Mouse (Mus musculus) adrenal gland, adult 8-10 months (tissue): ENCODE results near the gene Otub1. TPM values are rescaled to one million over a fixed set of nuclear protein-coding genes. Genes with fewer than 3 reads are reported as not detected.

Experiments used
- DNase-seq: peaks from one replicate; pipeline ENCODE4 v3.0.0; 2022
- total RNA-seq, 4 experiments: library from RNA; stranded (reverse); gene quantifications; 2 replicates each; pipeline ENCODE4 v1.2.4; 2022

Otub1 gene
- total RNA-seq: 100 to 1,000 TPM; 127 to 182 (median 149) TPM

DNA sequence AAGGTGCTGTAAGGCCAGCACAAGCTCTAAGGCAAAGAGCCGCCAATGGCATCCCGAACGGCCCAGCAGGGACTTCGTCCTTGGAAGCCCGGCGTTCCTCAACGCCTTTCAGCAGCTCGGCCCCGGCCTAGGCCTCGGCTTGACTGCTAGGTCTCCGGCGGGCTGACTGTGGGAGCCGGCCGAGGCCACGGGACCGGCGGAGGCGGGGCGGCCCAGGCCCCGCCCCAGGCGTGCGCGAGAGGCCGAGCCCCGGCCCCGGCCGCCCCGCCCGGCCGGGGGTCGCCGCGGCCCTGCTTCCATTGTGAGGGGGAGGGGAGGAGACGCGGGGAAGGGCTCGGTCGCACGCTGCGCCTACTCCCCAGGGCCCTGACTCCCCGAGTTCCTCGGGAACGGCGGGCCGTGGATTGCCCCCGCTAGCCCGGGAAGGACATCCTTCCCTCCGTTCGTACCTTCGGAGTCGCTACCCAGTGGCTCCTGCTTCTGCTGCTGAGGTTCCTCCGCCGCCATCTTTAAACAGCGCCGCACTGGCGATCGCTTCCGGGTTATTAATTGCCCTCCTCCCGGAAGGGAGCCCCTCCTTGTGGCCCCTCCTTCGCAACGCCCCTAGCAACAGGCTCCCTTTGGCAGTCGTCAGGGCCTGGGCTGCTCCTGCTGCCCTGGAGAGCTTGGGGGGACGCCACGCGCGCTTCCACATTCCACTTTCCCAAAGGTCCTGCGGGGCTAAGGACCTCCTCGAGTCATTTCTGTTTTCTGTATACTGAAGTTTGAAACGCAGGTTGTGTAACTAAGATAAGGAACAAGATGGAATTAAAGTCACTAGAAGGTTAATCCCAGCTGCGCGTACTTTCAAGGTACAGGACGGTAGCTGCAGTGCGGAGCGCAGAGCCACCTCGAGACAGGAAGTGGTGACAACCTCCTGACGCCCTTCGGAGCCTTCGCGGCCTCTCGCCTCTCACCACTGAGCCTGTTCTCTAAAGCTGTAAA, at the start of gene Otub1:
Gene Otub1, minus strand, starts transcription at position 564 of the 984 bp plus-strand sequence.
- DNase-seq: peak; percentile 93

DNA sequence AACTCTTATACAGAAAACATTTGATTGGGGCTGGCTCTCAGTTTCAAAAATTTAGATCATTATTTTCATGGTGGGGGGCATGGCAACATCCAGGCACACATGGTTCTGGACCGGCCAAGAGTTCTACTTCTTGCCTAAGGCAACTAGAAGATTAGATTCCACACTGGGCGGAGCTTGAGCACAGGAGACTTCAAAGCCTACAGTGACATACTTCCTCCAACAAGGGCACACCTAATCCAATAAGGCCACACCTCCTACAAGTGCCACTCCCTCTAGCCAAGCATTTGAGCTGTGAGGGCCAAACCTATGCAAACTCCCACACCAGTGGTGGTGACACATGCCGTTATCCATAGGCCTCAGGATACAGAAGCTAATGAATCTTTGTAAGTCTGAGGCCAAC, 39.9 kb upstream of the Otub1 start:
- no peak for DNase-seq

DNA sequence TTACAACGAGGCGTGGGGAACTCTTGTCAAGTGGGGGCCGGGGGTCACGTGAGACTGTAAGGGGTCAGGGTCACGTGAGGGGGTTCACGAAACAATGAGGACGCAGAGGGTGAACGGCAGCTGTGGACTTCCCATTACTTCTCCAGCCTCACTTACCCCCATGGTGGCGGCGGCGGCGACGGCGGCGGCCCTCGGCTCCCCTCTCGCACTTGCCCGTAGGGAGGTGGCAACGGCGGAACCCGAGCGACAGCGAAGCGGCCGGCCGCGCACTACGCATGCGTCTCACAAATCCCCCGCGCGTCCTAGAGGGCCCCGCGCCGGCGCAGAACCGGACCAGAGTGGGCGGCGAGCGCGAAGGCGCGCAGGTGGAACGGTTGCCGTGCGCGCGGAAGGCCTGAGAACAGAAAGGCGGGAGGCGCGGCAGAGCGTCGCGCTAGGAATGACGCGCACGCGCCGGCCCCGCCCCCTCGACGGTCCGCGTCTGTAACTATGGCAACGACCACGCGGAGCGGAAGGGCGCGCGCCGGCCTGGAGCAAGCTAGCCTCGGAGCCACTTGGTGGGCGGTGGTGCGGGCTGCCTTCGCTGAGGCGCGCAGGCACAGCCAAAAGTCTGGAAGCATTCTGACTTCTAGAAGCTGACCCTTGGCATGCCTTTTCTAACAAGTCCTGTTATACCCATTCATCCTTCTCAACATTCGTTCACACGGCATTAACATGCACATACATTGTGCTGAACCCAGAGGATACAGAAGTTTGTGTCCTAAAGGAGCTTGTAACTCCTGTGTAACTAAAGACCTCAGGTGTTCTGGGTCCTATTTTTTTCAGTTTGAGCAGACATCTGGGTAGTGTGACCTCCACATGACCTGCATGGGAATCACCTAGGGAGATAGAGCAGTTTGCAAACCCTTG, 34.9 kb upstream of the Otub1 start, which contains the start of gene Naa40:
Gene Naa40, minus strand, starts transcription at position 402 of the 909 bp plus-strand sequence.
- peak; percentile 85 for DNase-seq

DNA sequence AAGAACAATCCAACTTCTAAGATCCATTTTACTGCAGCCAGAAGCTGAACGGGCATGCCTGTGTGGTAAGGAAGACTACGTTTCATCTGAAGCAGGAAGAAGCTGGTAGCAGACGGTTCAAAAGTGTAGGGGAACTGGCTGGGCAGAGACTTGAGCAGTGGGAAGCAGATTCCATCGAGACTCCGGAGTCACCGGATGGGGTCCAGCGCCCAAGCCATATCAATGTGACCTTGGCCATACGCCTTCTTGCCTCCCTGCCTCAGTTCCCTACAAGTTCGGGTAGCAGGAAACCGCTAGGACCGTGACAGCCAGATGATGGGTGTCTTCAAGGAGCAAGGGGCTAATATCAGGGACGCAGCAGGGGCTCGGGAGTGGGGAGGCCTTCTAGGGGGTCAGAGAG, 34.2 kb upstream of the Otub1 start:
- DNase-seq: no peak

DNA sequence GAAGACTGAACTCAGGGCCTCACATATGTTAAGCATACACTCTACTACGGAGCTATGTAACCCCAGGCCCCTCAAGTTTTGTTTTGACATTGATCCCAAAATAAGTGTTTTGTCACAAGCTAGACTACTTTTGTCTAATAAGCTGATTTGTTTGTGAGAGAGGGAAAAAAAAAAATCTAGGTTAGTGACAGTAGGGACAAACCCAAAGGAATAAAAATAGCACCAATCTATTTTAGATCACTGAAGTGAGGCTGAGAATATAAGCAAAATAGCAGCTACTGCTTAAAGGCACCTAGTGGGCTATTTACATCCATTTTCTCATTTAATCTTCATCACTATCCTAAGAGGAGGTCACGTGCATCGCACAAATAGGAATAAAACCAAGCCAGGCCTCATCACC, 33.5 kb upstream of the Otub1 start:
- DNase-seq: no peak

DNA sequence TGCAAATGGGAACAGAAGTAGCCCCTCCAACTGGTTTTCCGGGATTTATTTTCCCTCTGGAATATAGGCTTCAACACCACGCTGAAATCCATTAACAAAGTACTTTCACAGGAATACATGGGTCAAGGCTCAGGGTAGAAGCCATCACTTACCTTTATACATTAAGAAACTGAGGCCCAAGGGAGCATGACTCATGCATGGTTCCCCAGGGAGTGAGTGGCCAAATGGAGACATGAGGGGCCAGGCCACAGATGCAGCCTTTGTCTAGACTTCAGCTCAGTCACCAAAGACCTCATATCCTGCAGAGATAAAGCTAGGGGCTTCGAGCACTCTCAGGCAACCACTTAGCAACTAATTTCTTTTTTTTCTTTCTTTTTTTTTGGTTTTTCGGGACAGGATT, 30.6 kb upstream of the Otub1 start:
- no peak for DNase-seq

DNA sequence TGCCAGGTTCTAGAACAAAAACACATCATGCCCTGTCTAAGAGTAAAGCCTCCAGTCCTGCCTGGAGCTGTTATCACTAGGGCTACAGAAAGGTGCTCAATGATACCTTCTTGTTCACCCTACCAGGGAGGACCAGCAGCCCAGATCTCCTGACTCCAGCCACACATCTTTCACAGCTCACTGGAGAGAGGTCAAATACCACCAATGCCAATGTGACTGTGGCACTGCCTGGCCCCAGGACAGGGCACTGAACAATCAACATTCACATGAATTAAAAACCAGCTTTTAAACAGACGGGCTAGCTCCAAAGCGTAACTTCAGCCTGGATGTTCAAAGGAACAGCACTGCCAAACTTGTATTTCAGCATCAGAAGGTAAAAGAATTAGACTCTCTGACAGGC, 29.9 kb upstream of the Otub1 start:
- DNase-seq: no peak

DNA sequence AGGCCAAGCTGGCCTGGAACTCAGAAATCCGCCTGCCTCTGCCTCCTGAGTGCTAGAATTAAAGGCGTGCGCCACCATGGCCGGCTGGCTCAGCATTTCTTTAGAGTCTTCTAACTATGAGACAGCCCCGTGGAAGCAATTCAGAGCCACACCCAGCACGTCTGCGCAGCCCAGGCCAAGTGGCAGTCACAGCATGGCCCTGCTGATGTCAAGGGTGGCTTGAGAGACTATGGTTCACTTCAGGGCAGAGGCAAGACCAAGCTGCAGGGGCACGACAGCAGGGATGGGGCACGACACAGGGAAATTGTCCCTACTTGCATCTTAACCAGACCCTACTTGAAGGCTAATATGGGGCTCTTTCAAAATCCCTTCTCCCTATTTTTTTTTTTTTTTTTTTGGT, 29.3 kb upstream of the Otub1 start:
- no peak for DNase-seq

DNA sequence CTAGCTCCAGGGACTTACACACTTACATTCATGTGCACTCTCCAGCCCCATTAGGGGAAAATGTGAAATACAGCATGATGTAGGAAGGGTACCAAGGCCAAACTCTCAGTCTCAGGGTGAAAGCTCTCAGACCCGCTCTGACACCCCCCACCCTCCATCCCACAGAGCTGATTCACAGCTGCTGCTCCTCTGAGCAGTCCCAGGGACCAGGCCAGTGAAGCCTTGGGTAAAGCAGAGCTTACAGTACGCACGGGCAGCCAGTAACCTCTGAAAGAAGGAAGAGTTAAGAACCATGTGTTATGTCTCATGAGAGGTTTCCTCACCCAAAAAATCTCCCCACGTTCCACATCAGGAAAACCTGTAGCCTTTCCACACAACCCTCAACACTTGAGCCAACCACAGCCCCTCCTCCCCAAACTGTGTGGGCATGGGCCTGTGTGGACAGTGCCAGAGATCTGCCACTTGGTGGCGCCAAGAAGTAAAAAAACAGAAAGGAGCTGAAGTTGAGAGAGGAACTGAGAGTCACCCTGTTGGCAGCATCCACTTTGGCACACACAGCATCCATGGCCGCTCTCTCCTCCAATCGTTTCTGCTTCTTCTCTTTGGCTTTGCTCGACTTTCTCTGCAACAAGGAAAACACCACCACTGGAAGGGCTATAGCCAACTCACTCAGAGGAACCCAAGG, 28.6 kb upstream of the Otub1 start:
- DNase-seq: peak; percentile 80

DNA sequence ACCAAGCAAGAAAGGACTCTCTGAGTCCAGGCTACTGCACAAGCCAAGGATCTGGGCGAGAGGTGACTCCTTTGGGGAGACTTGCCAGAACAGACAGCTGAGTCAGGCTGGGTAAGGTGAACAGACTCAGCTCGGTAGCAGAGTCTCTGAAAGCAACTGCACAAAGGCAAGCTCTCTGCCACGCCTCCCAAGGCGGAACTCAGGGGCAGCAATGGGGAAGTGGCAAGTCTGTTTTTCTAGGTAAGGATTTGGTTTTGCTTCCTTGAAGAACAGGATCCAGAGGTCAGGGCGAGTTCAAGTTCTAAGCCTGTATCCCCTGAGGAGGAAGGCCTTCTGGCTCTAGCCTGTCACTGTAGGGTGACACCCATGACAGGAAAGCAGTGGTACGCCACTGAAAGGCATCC, 20.4 kb upstream of the Otub1 start:
- no peak for DNase-seq

DNA sequence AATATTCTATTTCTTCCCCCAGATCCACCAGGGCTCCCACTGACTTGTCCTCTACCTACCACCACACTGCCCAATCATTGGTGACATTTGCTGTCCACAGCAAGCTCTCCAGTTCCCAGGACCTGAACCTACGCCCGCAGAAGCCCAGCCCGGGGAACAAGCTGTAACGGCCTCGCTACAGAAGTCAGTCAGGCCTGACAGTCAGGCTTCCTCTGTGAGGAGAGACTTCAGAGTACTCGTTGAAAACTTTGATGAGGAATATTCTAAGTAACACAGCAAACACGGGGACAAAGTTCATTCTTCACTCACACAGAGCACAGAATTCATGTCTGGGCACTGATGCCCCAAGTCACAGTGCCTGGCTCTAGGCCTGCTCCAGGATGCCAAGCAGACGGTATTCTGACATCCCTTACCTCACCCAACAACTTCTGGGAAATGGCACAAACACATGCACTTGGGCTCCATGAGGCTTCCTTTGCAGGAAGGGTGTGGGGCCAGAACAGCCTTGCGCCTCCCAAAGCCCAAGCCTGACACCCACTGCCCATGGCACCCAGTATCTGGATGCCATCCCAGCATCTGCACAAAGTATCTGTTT, 19.1 kb upstream of the Otub1 start:
- DNase-seq: no peak

DNA sequence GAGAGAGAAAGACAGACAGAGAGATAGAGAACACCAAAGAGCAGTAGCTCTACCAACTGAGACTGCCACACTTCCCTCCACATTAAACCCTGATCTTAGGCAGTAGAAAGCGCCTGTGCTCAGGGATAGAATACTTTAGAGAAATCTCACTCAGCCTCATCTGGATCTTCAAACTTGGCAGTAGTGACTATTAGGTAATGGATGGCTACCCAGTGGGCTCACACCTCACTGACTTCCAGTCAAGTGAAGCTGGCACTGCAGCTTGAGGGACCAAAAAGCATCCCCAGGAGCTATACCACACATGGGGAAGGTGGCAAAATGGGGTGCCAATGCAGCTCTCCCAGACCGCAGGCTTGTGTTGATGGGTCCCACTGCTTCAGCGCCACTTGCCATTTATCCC, 18.1 kb upstream of the Otub1 start:
- DNase-seq: no peak

DNA sequence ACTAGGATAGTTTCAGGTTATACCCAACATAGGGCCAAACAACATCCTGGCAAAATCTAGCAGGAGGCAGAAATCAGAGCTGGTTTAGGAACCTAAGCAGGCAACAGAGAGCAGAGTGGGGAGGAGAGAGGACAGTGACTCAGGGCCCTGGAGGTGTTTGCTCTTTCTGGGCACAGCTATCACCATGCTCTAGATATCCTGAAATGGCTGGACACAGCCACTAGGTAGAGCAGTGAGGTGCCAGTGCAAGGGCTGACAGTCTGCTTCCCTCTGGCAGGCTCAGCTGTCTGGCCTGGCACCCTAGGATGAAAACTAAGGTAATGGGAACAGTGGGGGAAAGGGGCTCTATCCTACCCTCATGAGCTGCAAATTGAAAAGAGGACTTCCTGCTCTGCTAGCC, 17.4 kb upstream of the Otub1 start:
- DNase-seq: no peak

DNA sequence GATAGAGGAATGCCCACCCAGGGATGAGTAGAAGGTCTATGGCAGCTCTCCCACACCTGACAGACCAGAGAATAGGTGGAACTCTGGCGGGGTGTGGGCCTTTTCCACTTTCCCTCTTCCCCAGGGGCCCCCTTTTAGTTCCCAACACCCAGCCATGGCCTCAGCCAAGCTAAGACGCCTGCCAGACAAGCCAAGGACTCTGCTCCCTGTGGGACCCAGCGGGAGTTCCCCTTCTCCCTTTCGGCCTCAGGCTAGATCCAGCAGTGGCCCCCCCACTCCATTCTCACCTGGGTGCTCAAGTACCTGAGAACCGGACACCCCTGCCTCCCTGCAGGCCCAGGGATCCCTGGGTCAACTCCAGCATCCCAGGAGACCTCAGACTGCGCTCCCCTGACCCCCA, 16.1 kb upstream of the Otub1 start:
- no peak for DNase-seq

DNA sequence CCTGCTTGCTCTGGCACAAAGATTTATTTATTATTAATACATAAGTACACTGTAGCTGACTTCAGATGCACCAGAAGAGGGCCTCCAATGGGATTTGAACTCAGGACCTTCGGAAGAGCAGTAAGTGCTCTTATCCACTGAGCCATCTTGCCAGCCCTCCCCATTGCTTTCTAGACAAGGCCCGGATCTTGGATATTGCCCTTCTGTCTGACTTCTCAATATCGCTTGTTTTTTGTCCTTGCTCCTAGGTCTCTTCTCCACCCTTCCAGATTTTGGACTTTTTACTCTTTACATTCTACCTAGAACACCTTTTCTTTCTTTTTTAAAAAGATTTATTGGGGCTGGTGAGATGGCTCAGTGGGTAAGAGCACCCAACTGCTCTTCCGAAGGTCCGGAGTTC, 12.6 kb upstream of the Otub1 start:
- no peak for DNase-seq

DNA sequence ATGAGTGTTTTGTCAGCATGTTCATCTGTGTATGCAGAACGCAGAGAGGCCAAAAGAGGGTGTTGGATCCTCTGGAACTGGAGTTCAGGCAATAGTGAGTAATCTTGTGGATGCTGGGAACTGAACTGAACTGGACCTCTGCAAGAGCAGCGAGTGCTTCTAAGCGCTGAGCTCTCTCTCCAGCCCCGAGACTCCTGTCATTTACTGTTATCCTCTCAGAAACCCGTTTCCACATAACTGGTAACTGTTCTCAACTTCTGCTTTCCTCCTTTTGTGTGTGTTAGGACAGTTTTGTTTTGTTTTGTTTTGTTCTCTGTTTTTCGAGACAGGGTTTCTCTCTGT, 11.8 kb upstream of the Otub1 start:
- no peak for DNase-seq

DNA sequence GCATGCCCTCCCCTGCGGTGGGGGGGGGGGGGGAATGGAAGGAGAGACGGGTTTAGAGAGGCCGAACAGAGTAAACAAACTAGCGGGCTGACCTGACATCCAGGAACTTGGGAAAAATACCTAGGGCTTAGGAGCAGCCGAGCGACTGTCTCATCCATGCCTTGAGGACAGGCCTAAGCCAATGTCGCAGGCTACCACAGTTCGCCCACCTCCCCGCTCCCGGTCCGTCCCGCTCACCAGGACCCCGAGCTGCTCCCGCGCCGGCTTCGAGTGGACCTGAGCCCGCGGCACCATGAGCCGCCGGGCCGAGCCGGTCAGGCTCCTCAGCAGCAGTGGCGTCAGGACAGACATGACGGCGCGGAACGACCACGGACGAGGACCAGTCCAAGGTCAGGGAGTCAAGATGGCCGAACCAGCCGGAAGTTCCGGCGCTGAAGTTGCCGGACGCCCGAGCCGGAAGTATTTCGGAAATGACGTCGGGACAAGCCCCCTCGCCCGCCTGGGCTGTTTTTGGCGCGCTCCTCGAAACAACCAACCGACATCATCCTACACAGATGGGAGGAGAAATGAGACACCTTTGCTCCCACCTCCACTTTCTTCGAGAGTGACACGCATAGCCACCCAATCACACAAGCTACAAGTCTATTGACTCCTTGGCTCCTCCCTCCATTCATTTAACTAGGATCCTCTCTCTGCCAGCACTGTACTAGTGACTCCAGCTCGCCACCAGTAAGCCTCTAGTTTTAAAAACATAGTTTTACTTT, 11.2 kb upstream of the Otub1 start, which contains the start of gene Cox8a:
Gene Cox8a, minus strand, starts transcription at position 455 of the 764 bp plus-strand sequence.
- peak; percentile 98 for DNase-seq

DNA sequence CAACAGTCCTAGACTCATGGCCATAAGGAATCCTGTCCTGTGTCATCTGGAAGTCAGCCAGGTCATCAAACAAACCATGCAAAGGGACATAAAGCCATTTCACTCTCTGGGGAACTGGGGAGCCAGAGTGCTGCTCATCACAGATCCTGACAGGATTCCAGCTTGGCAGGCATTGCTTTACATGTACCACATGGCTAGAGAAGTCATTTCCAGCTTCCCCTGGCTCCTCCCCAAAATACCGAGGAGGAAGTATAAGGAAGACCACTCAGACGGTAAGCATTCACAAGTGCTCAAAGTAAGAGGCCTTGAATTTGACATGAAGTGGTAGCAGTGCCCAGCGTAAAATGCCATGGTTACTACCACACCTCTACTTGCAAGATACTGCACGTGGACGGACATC, 8.4 kb upstream of the Otub1 start:
- DNase-seq: no peak

DNA sequence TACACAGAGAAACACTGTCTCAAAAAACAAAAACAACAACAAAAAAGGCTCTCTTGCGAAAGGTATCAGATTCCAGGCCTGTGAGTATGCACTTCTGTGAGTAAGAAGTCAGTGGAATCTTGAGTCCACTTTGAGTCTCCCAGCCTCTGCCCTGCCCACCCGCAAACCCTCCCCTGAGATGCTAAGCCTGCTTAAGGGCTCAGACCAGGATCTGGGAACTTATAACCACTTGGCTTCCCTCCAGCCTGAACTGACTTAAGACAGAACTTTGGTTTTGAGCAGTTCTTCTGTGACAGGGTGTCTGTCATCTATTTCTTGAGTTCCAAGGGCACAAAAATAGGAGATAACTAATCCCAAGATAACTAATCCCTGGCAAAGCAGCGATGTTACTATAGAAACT, 6.9 kb upstream of the Otub1 start:
- DNase-seq: no peak

DNA sequence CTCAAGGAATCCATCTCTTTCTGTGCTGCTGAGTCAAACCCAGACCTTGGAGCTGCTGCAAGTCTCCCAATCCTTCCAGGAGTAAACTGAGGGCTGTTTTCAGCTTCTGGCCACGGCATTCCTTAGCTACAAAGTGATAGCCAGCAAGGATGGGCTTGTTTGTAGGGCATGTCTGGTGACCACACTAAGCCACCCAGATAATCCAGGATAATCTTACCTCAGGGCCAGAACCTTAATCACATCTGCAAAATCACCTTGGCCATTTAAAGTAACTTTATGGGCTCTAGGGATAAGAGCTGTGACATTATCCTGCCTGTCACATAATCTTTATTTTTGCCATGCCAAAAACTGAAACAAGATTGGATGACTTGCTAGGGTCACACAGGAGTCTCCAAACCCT, 6.1 kb upstream of the Otub1 start:
- DNase-seq: no peak

DNA sequence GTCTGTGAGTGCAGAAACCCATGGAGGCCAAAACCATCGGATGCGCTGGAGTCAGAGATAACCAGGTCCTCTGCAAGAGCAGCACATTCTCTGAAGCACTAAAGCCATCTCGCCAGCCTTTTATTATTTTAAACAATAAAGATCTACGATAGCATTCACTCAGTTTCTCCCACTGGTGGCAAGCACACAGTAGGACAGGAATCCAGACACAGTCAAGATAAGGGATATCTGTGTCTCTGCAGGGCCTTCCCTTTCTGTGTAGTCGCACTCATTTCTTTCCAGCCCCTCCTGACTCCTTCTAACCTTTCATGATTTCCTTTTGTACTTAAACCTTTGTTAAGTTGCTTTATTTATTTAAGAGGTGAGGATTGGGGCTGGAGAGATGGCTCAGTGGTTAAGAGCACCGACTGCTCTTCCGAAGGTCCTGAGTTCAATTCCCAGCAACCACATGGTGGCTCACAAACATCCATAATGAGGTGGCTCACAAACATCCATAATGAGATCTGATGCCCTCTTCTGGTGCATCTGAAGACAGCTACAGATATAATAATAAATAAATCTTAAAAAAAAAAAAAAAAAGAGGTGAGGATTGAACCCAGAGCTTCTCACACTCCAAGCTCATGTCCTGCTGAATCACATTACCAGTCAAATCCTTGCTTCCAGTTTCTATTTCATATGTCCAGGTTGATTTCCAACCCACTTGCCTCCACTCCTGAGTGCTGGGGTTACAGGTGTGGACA, 4.0 kb upstream of the Otub1 start:
- no peak for DNase-seq
